29 mouse cellular contexts compared by ENCODE assay signal in genomic region chr2:25221331-25221772, GRCm38 (mm10). TPM values are rescaled to one million over a fixed set of nuclear protein-coding genes. Genes with fewer than 3 reads are reported as not detected.
DNase-seq lines count a peak whose midpoint lies in the region; ATAC-seq and TF ChIP-seq lines count a peak whose summit lies in the region.
"Had no signal": no experiment of that assay in that cellular context is flagged by ENCODE, and none has a peak within 500 bp of the region (broad histone marks: within the 10 kb centered on the region; RNA-seq: fewer than 3 reads in every experiment).

No protein-coding gene starts in this region.

- no peaks in the 10 kb centered on the region for H3K9me3 ChIP-seq in erythroblast, embryonic 14.5 days (ENCODE audit: control insufficient read depth, low read length)
- H3K9me3 ChIP-seq in liver, embryonic 15.5 days (replicated peaks): no peaks in the 10 kb centered on the region
- no peaks in the 10 kb centered on the region for H3K9me3 ChIP-seq in E14TG2a.4 (ENCODE audit: low read length)
- H3K9me3 ChIP-seq: forebrain, embryonic 12.5 days; heart, embryonic 10.5 days; hindbrain, embryonic 10.5 days; midbrain, embryonic 15.5 days had no signal

- TF ChIP-seq POLR2A in embryonic fibroblast, embryonic 13.5 days (IDR thresholded peaks at IDR 0.05; ENCODE audit: low read depth, low read length): peak; percentile 65

- H3K27ac ChIP-seq in liver, embryonic 15.5 days (replicated peaks): no peak overlapping the region
- H3K27ac ChIP-seq in embryonic fibroblast, embryonic 13.5 days (ENCODE audit: insufficient read depth, low read length): no peak overlapping the region
- H3K27ac ChIP-seq: forebrain, embryonic 12.5 days; heart, embryonic 10.5 days; hindbrain, embryonic 10.5 days; hindbrain, postnatal 0 days; midbrain, embryonic 15.5 days had no signal

- no peak overlapping the region for H3K9ac ChIP-seq in liver, embryonic 15.5 days
- H3K9ac ChIP-seq: forebrain, embryonic 12.5 days; midbrain, embryonic 15.5 days had no signal

- H3K36me3 ChIP-seq in erythroblast, embryonic 14.5 days (ENCODE audit: control insufficient read depth): peaks cover 38% of the 10 kb centered on the region
- peaks cover 27% of the 10 kb centered on the region for H3K36me3 ChIP-seq in liver, embryonic 15.5 days (replicated peaks)
- H3K36me3 ChIP-seq in E14TG2a.4 (ENCODE audit: insufficient read depth, low read length): peaks cover 33% of the 10 kb centered on the region
- H3K36me3 ChIP-seq: midbrain, embryonic 15.5 days had no signal

- peak overlapping the region; percentile 21 for H3K4me3 ChIP-seq in erythroblast, embryonic 14.5 days (replicated peaks)
- peak overlapping the region; percentile 4; the same call in 1 of the 2 replicates for H3K4me3 ChIP-seq in liver, embryonic 15.5 days (replicated peaks)
- H3K4me3 ChIP-seq in E14TG2a.4 (replicated peaks; ENCODE audit: low read length): peak overlapping the region; percentile 99
- H3K4me3 ChIP-seq in embryonic fibroblast, embryonic 13.5 days (ENCODE audit: insufficient read depth, low read length): no peak overlapping the region
- H3K4me3 ChIP-seq: forebrain, embryonic 12.5 days; heart, embryonic 10.5 days; midbrain, embryonic 15.5 days had no signal

- no peak for DNase-seq in liver
- DNase-seq in right cerebral cortex, postnatal 10 days (ENCODE audit: low spot score in 2 of 2): no peak
- no peak for DNase-seq in lung, adult 18-20 months
- DNase-seq: adrenal gland, postnatal 25 days; cerebellum, adult 11-12 months; cerebellum, postnatal 14 days; embryo, embryonic 11 days; gastrocnemius, postnatal 10 days had no signal

- 0 out of 2 replicates have a peak overlapping the region, but pooled peaks have one; percentile 36 for H3K4me2 ChIP-seq in liver, embryonic 15.5 days
- H3K4me2 ChIP-seq: forebrain, embryonic 12.5 days; midbrain, embryonic 15.5 days had no signal

- ATAC-seq in erythroblast, adult 5-6 weeks (replicated peaks; ENCODE audit: low FRiP score, poor library complexity, severe bottlenecking): no peak
- no peak for ATAC-seq in liver, embryonic 15.5 days (ENCODE audit: insufficient read depth)
- ATAC-seq: hindbrain, postnatal 0 days; intestine, postnatal 0 days; lung, postnatal 0 days; midbrain, embryonic 15.5 days; Patski had no signal

- no peaks in the 10 kb centered on the region; the same call in 1 of the 2 replicates for H3K27me3 ChIP-seq in erythroblast, embryonic 14.5 days (ENCODE audit: control insufficient read depth)
- no peaks in the 10 kb centered on the region for H3K27me3 ChIP-seq in liver, embryonic 15.5 days
- peaks cover 6% of the 10 kb centered on the region for H3K27me3 ChIP-seq in E14TG2a.4 (ENCODE audit: insufficient read depth, low read length)
- H3K27me3 ChIP-seq: forebrain, embryonic 12.5 days; midbrain, embryonic 15.5 days; Patski had no signal

- H3K4me1 ChIP-seq in erythroblast, embryonic 14.5 days (ENCODE audit: control insufficient read depth): peaks cover 36% of the 10 kb centered on the region
- H3K4me1 ChIP-seq in liver, embryonic 15.5 days (replicated peaks): peaks cover 28% of the 10 kb centered on the region
- peaks cover 43% of the 10 kb centered on the region for H3K4me1 ChIP-seq in E14TG2a.4 (replicated peaks; ENCODE audit: low read depth, low read length)
- peaks cover 3% of the 10 kb centered on the region; the same call in 1 of the 2 replicates for H3K4me1 ChIP-seq in embryonic fibroblast, embryonic 13.5 days (ENCODE audit: control insufficient read depth, insufficient read depth, low read length)

- 68% methylated on average over 5 of the region's 5 CpGs for WGBS in liver, embryonic 15.5 days (ENCODE audit: insufficient replicate concordance)

- TF ChIP-seq CTCF in E14TG2a.4 (conservative IDR thresholded peaks at IDR 0.05; ENCODE audit: low read length): no peak
- TF ChIP-seq CTCF in embryonic fibroblast, embryonic 13.5 days (IDR thresholded peaks at IDR 0.05; ENCODE audit: borderline replicate concordance, insufficient read depth, low read length): no peak

RNA-seq across cellular contexts. Expression of gene Fam166a, which starts 2.8 kb away (rescaled TPM):
- not detected in 2 replicates for polyA plus RNA-seq in erythroblast, embryonic 14.5 days (2012)
- not detected in 2 replicates for total RNA-seq in erythroblast, adult 5-6 weeks (2015; ENCODE audit: low replicate concordance)
- not detected in 2 replicates for total RNA-seq in erythroblast, adult 5-6 weeks (2017; ENCODE audit: low replicate concordance)
- polyA plus RNA-seq in liver, embryonic 15.5 days (2015; fragmentation: Nextera tagmentation; extraction: Ambion mirVana): 1.0 TPM in 1 of 2 replicates, not detected in the other
- not detected in 2 replicates for polyA plus RNA-seq in embryonic fibroblast, embryonic 13.5 days (2011; ENCODE audit: insufficient read length, low read depth, missing spikeins)
- total RNA-seq: gastrocnemius, postnatal 10 days; hindbrain, postnatal 0 days; layer of hippocampus, adult 8-10 months; left cerebral cortex, postnatal 25 days; megakaryocyte progenitor cell, adult 5-6 weeks; neutrophil, adult 5-6 weeks had no signal
- polyA plus RNA-seq: embryonic facial prominence, embryonic 14.5 days; heart, postnatal 0 days; hindbrain, embryonic 10.5 days; hindbrain, postnatal 0 days; stomach, embryonic 16.5 days had no signal

RNA-seq across cellular contexts. Expression of gene Tubb4b, which starts 3.1 kb away (rescaled TPM):
- 134 and 136 TPM in 2 replicates for polyA plus RNA-seq in erythroblast, embryonic 14.5 days (2012)
- total RNA-seq in erythroblast, adult 5-6 weeks (2015; ENCODE audit: low replicate concordance): 161 and 203 TPM in 2 replicates
- 205 and 234 TPM in 2 replicates for total RNA-seq in erythroblast, adult 5-6 weeks (2017; ENCODE audit: low replicate concordance)
- 695 and 769 TPM in 2 replicates for polyA plus RNA-seq in liver, embryonic 15.5 days (2015; fragmentation: Nextera tagmentation; extraction: Ambion mirVana)
- polyA plus RNA-seq in embryonic fibroblast, embryonic 13.5 days (2011; ENCODE audit: insufficient read length, low read depth, missing spikeins): 209 and 237 TPM in 2 replicates

RNA-seq across cellular contexts. Expression of gene Stpg3, which starts 6.9 kb away (rescaled TPM):
- polyA plus RNA-seq in erythroblast, embryonic 14.5 days (2012): 0.03 TPM in 1 of 2 replicates, not detected in the other
- total RNA-seq in erythroblast, adult 5-6 weeks (2015; ENCODE audit: low replicate concordance): not detected in 2 replicates
- 0.34 TPM in 1 of 2 replicates, not detected in the other for total RNA-seq in erythroblast, adult 5-6 weeks (2017; ENCODE audit: low replicate concordance)
- not detected in 2 replicates for polyA plus RNA-seq in liver, embryonic 15.5 days (2015; fragmentation: Nextera tagmentation; extraction: Ambion mirVana)
- polyA plus RNA-seq in embryonic fibroblast, embryonic 13.5 days (2011; ENCODE audit: insufficient read length, low read depth, missing spikeins): not detected in 2 replicates
- total RNA-seq: adrenal gland, postnatal 25 days; gastrocnemius, postnatal 10 days; hindbrain, postnatal 0 days; neutrophil, adult 5-6 weeks had no signal
- polyA plus RNA-seq: embryonic facial prominence, embryonic 14.5 days; forebrain, embryonic 12.5 days; heart, postnatal 0 days; hindbrain, embryonic 10.5 days; hindbrain, postnatal 0 days; intestine, postnatal 0 days; limb, embryonic 14.5 days; midbrain, embryonic 15.5 days had no signal

RNA-seq across cellular contexts. Expression of gene Nelfb, which starts 10.1 kb away (rescaled TPM):
- 1.8 TPM in 2 replicates for polyA plus RNA-seq in erythroblast, embryonic 14.5 days (2012)
- total RNA-seq in erythroblast, adult 5-6 weeks (2015; ENCODE audit: low replicate concordance): 0.77 and 6.1 TPM in 2 replicates
- total RNA-seq in erythroblast, adult 5-6 weeks (2017; ENCODE audit: low replicate concordance): 19.5 and 25.7 TPM in 2 replicates
- 35.9 and 40.6 TPM in 2 replicates for polyA plus RNA-seq in liver, embryonic 15.5 days (2015; fragmentation: Nextera tagmentation; extraction: Ambion mirVana)
- polyA plus RNA-seq in embryonic fibroblast, embryonic 13.5 days (2011; ENCODE audit: insufficient read length, low read depth, missing spikeins): 38.8 and 42.3 TPM in 2 replicates

RNA-seq across cellular contexts. Expression of gene Slc34a3, which starts 12.8 kb away (rescaled TPM):
- not detected in 2 replicates for polyA plus RNA-seq in erythroblast, embryonic 14.5 days (2012)
- total RNA-seq in erythroblast, adult 5-6 weeks (2015; ENCODE audit: low replicate concordance): not detected in 2 replicates
- not detected in 2 replicates for total RNA-seq in erythroblast, adult 5-6 weeks (2017; ENCODE audit: low replicate concordance)
- not detected in 2 replicates for polyA plus RNA-seq in liver, embryonic 15.5 days (2015; fragmentation: Nextera tagmentation; extraction: Ambion mirVana)
- not detected in 2 replicates for polyA plus RNA-seq in embryonic fibroblast, embryonic 13.5 days (2011; ENCODE audit: insufficient read length, low read depth, missing spikeins)
- total RNA-seq: adrenal gland, postnatal 25 days; gastrocnemius, postnatal 10 days; hindbrain, postnatal 0 days; layer of hippocampus, adult 8-10 months; left cerebral cortex, postnatal 25 days; megakaryocyte progenitor cell, adult 5-6 weeks; neutrophil, adult 5-6 weeks had no signal
- polyA plus RNA-seq: embryonic facial prominence, embryonic 14.5 days; forebrain, embryonic 12.5 days; heart, embryonic 10.5 days; heart, postnatal 0 days; hindbrain, embryonic 10.5 days; hindbrain, postnatal 0 days; limb, embryonic 14.5 days; lung, postnatal 0 days; midbrain, embryonic 15.5 days; Patski had no signal
